Mouse (Mus musculus): Measurements from ENCODE around the gene Sin3a.
A peak's percentile ranks its signal among the peaks of the same experiment; 100 is the strongest.

Sin3a gene

GRCm38 (mm10) chr9:57071801-57072351 is at the start of gene Sin3a:
Sin3a (plus strand) TSS chr9:57072040.
- peak; percentile 85 for DNase-seq (ENCODE audit: low read depth, low spot score)

GRCm38 (mm10) chr9:57031756-57032155 is 40.1 kb upstream of the Sin3a start:
- no peak for DNase-seq (ENCODE audit: low read depth, low spot score)

- peak; percentile 43 for DNase-seq (ENCODE audit: low read depth, low spot score)
Observed at GRCm38 (mm10) chr9:57056237-57056636, 15.6 kb upstream of the Sin3a start.

- no peak for DNase-seq (ENCODE audit: low read depth, low spot score)
Observed at GRCm38 (mm10) chr9:57064164-57064563, 7.7 kb upstream of the Sin3a start.

GRCm38 (mm10) chr9:57068266-57068665 is 3.6 kb upstream of the Sin3a start:
- no peak for DNase-seq (ENCODE audit: low read depth, low spot score)

GRCm38 (mm10) chr9:57070262-57070661 is 1.6 kb upstream of the Sin3a start:
- no peak for DNase-seq (ENCODE audit: low read depth, low spot score)

GRCm38 (mm10) chr9:57070800-57071545 is 867 bp upstream of the Sin3a start:
- no peak for DNase-seq (ENCODE audit: low read depth, low spot score)

- DNase-seq (ENCODE audit: low read depth, low spot score) = peak; percentile 38
Observed at GRCm38 (mm10) chr9:57072526-57072988, 717 bp downstream of the Sin3a start.

- peak; percentile 100 for DNase-seq (ENCODE audit: low read depth, low spot score)
Observed at GRCm38 (mm10) chr9:57072989-57073789, 1.3 kb downstream of the Sin3a start.

- no peak for DNase-seq (ENCODE audit: low read depth, low spot score)
Observed at GRCm38 (mm10) chr9:57073790-57074094, 1.9 kb downstream of the Sin3a start.

GRCm38 (mm10) chr9:57074171-57074821 is 2.5 kb downstream of the Sin3a start:
- DNase-seq (ENCODE audit: low read depth, low spot score) = peak; percentile 13

- peak; percentile 74 for DNase-seq (ENCODE audit: low read depth, low spot score)
Observed at GRCm38 (mm10) chr9:57074822-57075603, 3.2 kb downstream of the Sin3a start.

GRCm38 (mm10) chr9:57075681-57076381 is 4.0 kb downstream of the Sin3a start:
- peak; percentile 98 for DNase-seq (ENCODE audit: low read depth, low spot score)

GRCm38 (mm10) chr9:57076701-57077660 is 5.1 kb downstream of the Sin3a start:
- peak; percentile 90 for DNase-seq (ENCODE audit: low read depth, low spot score)

GRCm38 (mm10) chr9:57082236-57082635 is 10.4 kb downstream of the Sin3a start:
- no peak for DNase-seq (ENCODE audit: low read depth, low spot score)

- no peak for DNase-seq (ENCODE audit: low read depth, low spot score)
Observed at GRCm38 (mm10) chr9:57117261-57117755, 45.5 kb downstream of the Sin3a start.

- DNase-seq (ENCODE audit: low read depth, low spot score) = no peak
Observed at GRCm38 (mm10) chr9:57129641-57130040, 57.8 kb downstream of the Sin3a start.

- DNase-seq (ENCODE audit: low read depth, low spot score) = peak; percentile 94
Observed at GRCm38 (mm10) chr9:57130577-57131433, 59.0 kb downstream of the Sin3a start, which contains the start of gene Man2c1. Man2c1 (plus strand) TSS chr9:57130690.
